Mouse (Mus musculus) limb, embryonic 11.5 days (tissue): ENCODE results near the gene Lasp1. TPM values are rescaled to one million over a fixed set of nuclear protein-coding genes. Genes with fewer than 3 reads are reported as not detected.
"Not testable (repeated sequence)": the region's sequence is repeated elsewhere in the genome, so short reads cannot be mapped to it uniquely, and the experiment has no call there.

ENCODE experiments used
- ATAC-seq: fragments of 200-750 bp; cut with Nextera tagmentation; 2 replicates; pipeline ENCODE4 v1.8.0; 2017; ENCODE audit warnings: low read depth; ENCODE audit not compliant: insufficient number of reproducible peaks, low FRiP score, low TSS enrichment
- DNase-seq: peaks from one replicate; pipeline ENCODE4 v3.0.0-alpha.2; 2015; ENCODE audit warnings: low spot score
- H3K27ac ChIP-seq: fragments of 300-500 bp; sonication (generic); replicated peaks from 2 replicates; pipeline ENCODE4 v1.5.1; 2014; ENCODE audit warnings: low read depth, mild to moderate bottlenecking, low read length
- H3K27me3 ChIP-seq: fragments of 300-500 bp; sonication (generic); 2 replicates; pipeline ENCODE4 v1.6.1; 2014; ENCODE audit warnings: mild to moderate bottlenecking, low read length, mixed read lengths; ENCODE audit not compliant: control insufficient read depth, insufficient read depth
- H3K36me3 ChIP-seq: fragments of 300-500 bp; sonication (generic); 2 replicates; pipeline ENCODE4 v1.6.1; 2014; ENCODE audit warnings: mild to moderate bottlenecking, low read length, moderate library complexity, mixed read lengths; ENCODE audit not compliant: control insufficient read depth, insufficient read depth
- H3K4me1 ChIP-seq: fragments of 300-500 bp; sonication (generic); 2 replicates; pipeline ENCODE4 v1.6.1; 2014; ENCODE audit warnings: low read length, mixed read lengths; ENCODE audit not compliant: control insufficient read depth, insufficient read depth
- H3K4me2 ChIP-seq: fragments of 300-500 bp; sonication (generic); 2 replicates; pipeline ENCODE4 v1.6.1; 2014; ENCODE audit warnings: low read depth, mild to moderate bottlenecking, moderate library complexity; ENCODE audit not compliant: severe bottlenecking
- H3K4me3 ChIP-seq: fragments of 300-500 bp; sonication (generic); 2 replicates; pipeline ENCODE4 v1.5.1; 2014; ENCODE audit warnings: low read depth, low read length
- H3K9ac ChIP-seq: fragments of 300-500 bp; sonication (generic); 2 replicates; pipeline ENCODE4 v1.6.1; 2014; ENCODE audit warnings: mild to moderate bottlenecking, low read length
- H3K9me3 ChIP-seq: fragments of 300-500 bp; sonication (generic); 2 replicates; pipeline ENCODE4 v1.6.1; 2016; ENCODE audit warnings: low read length; ENCODE audit not compliant: control insufficient read depth
- WGBS: fragments of 180-500 bp; shearing (Covaris S2); extraction: QIAGEN DNeasy Blood & Tissue Kit; methylation state at CpG from one replicate; pipeline ENCODE4 v1.1.7; 2014; 5-methylcytosine and 5-hydroxymethylcytosine counted together
- polyA plus RNA-seq: library from polyadenylated mRNA; unstranded; fragments of >200 nt; fragmentation: Nextera tagmentation; extraction: Ambion mirVana; gene quantifications from 2 replicates; pipeline ENCODE4 v1.2.1, GENCODE M21; 2014

Gene Lasp1
- polyA plus RNA-seq, 1 experiment from 2014 or later, result 79.9 TPM

DNA sequence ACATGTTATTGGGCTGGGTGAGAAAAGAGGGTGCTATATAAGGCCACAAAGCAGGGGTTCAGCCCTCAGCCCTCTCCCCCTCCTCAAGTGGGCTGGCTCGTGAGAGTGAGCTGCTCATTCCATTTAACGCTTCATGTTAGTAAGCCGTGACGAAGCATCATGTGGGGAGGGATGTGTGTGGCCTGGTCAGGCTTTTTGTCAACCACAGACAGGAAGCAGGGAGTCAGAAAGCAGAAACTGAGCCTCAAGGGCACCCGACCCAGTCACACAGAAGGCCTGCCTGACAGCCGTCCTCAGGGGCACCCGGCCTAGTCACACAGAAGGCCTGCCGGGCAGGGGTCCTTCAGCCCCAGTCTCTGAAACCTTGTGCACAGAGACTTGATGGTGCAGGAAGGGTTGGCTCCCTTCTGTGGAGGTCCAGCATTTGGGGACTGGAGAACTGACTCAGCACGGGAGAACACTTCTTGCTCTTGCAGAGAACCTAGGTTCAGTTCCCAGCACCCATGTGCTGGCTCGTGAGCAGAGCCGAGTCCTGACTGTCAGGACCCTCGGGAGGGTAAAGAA lies 31.2 kb downstream of the Lasp1 start:
- ATAC-seq (no peak), DNase-seq (no peak)
- Histone ChIP-seq H3K4me1 (no peaks in the 10 kb centered on the region), H3K9ac (no peak overlapping the region), H3K4me2 (no peak overlapping the region), H3K27ac (no peak overlapping the region), H3K4me3 (no peak overlapping the region), H3K27me3 (no peaks in the 10 kb centered on the region), H3K9me3 (no peaks in the 10 kb centered on the region), H3K36me3 (peaks cover 21% of the 10 kb centered on the region)
- WGBS, result 86% methylated on average over 12 of the region's 12 CpGs

DNA sequence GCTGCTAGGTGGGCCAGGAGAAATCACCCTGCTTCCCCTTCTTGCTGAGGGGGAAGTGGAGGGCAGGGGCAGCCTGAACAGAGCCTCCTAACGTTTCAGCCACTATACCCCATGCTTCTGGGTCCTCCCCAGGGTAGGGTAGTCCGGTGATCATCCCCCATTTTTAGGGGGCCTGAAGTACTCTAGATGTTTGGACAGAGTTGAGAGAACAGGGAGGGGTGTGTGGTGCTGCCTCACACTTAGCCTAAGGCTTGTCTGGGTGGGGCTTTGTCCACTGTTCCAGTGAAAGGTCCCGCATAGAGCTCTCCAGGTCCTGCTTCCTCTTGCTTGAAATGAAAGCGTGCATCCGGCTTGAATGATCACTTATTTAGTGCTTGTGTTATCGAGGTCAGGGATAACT lies 31.7 kb downstream of the Lasp1 start:
- H3K27me3 ChIP-seq, result no peaks in the 10 kb centered on the region
- no peak overlapping the region for H3K4me2 ChIP-seq
- H3K36me3 ChIP-seq, result peaks cover 18% of the 10 kb centered on the region
- ATAC-seq (no peak), DNase-seq (no peak)
- WGBS, result 85% methylated on average over 6 of the region's 6 CpGs
- H3K4me3 ChIP-seq, result no peak overlapping the region
- H3K27ac ChIP-seq, result no peak overlapping the region
- H3K9me3 ChIP-seq, result no peaks in the 10 kb centered on the region
- no peak overlapping the region for H3K9ac ChIP-seq
- no peaks in the 10 kb centered on the region for H3K4me1 ChIP-seq

DNA sequence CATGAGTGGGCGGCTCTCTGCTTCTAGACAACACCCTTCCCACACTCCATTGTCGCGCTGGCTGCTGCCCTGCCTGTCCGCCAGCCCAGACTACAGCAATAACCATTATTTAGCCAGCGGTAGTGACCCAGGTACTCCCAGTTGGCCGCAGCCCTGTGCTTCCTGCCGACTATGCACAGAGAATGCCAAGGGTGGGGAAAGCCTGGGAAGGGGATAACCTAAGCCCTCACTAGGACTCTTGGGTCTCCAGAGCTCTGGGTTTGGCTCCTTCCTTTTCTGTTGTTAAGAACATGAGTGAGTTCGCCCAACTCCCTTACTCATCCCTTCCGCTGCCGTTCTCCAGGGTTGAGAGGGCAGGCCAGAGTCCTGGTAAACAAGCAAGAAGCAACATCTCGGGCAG lies 33.2 kb downstream of the Lasp1 start:
- DNase-seq (no peak), ATAC-seq (no peak)
- no peak overlapping the region for H3K4me2 ChIP-seq
- no peak overlapping the region for H3K4me3 ChIP-seq
- WGBS, result 79% methylated on average over 11 of the region's 11 CpGs
- no peak overlapping the region for H3K9ac ChIP-seq
- H3K4me1 ChIP-seq, result no peaks in the 10 kb centered on the region
- H3K9me3 ChIP-seq, result no peaks in the 10 kb centered on the region
- no peaks in the 10 kb centered on the region for H3K27me3 ChIP-seq
- peaks cover 20% of the 10 kb centered on the region for H3K36me3 ChIP-seq
- no peak overlapping the region for H3K27ac ChIP-seq

DNA sequence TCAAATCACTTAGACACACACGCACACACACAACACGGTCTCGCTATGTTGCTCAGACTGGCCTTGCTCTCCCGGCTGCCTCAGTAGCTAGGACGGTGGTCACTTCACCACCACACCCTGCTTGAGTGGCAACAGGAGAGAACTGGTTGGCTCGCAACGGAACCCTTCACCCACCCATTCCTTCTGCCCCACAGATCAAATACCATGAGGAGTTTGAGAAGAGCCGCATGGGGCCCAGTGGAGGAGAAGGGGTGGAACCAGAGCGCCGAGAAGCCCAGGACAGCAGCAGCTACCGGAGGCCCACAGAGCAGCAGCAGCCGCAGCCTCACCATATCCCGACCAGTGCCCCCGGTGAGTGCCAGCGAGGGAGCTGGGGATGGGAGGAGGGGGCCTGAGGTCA lies 34.6 kb downstream of the Lasp1 start:
- H3K4me1 ChIP-seq, result no peaks in the 10 kb centered on the region
- ATAC-seq, result no peak
- H3K4me2 ChIP-seq, result no peak overlapping the region
- no peaks in the 10 kb centered on the region for H3K27me3 ChIP-seq
- DNase-seq, result no peak
- peaks cover 18% of the 10 kb centered on the region for H3K36me3 ChIP-seq
- no peak overlapping the region for H3K9ac ChIP-seq
- H3K27ac ChIP-seq, result no peak overlapping the region
- H3K4me3 ChIP-seq, result no peak overlapping the region
- WGBS, result 84% methylated on average over 15 of the region's 15 CpGs
- H3K9me3 ChIP-seq, result no peaks in the 10 kb centered on the region

DNA sequence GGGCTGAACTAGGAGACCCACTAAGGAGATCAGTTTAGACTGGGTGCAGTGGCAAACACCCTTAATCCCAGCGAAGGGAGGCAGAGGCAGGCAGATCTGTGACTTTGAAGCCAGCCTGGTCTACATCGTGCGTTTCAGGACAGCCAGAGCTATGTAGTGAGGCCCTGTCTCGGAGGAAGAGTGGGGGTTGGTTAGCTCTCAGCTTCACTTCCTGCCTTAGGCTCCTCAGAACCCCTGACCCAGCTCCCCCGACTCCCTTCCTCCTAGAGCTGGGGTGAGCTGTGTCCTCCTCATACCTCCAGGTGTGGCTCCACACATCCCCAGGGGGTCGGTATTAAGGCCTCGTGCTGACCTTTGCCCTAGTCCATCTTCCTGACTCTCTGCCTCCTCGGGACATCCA lies 37.7 kb downstream of the Lasp1 start:
- Histone ChIP-seq H3K4me3 (no peak overlapping the region), H3K36me3 (peaks cover 18% of the 10 kb centered on the region), H3K9me3 (no peaks in the 10 kb centered on the region), H3K9ac (no peak overlapping the region), H3K27me3 (no peaks in the 10 kb centered on the region), H3K27ac (no peak overlapping the region), H3K4me1 (no peaks in the 10 kb centered on the region), H3K4me2 (no peak overlapping the region)
- ATAC-seq, result no peak
- WGBS, result 60% methylated on average over 8 of the region's 8 CpGs
- DNase-seq, result no peak

DNA sequence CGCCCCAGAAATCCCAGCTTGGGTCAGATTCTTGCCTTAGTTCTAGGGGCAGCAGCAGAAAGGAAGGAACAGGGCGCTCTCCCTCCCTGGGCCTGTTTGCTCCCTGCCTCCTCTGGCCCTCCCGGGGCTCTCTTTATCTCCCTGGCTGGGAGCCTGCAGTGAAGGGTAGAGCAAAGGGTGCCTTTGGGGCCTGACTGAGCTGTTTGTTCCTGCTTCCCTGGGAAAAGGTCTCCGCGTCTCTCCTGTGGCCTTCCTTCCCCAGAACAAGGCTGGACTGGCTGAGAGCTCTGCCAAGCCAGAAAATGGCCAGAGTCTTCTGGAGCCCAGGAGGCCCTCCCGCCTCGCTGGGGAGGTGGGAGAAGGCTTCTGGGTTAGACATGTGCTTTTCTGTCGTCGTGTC lies 38.3 kb downstream of the Lasp1 start:
- not testable (repeated sequence) for H3K4me3 ChIP-seq, ATAC-seq, H3K9ac ChIP-seq, H3K4me2 ChIP-seq, DNase-seq, H3K27me3 ChIP-seq, H3K9me3 ChIP-seq, H3K4me1 ChIP-seq, H3K27ac ChIP-seq
- peaks cover 18% of the 10 kb centered on the region for H3K36me3 ChIP-seq
- 77% methylated on average over 9 of the region's 9 CpGs for WGBS

DNA sequence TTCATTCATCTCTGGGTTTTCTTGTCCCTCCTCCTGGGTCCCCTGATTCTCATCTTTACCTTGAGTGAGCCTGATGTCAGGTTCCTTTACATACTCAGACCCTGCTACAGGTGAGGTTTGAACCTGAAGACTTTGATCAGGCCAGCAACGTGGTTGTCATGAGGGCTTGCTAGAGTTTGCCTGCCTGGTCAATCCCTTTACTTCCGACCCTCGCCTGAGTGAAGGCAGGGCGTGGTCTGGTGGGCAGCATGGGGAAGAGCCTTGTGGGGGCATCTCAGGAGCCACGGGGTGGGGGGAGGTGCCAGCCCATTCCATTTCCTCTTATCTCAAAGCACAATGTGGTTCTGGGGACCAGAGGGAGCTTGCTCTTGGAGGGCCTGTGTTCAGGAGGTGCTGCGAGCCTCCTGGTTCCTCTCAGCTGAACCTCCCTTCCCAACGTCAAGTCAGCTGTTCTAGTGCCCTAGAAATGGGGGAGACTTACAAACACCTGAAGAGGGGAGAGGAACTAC lies 38.9 kb downstream of the Lasp1 start:
- H3K9me3 ChIP-seq, result no peaks in the 10 kb centered on the region
- no peak overlapping the region for H3K27ac ChIP-seq
- WGBS, result 87% methylated on average over 7 of the region's 7 CpGs
- peaks cover 6% of the 10 kb centered on the region; the same call in 1 of the 2 replicates for H3K4me1 ChIP-seq
- H3K4me2 ChIP-seq, result no peak overlapping the region
- no peaks in the 10 kb centered on the region for H3K27me3 ChIP-seq
- no peak overlapping the region for H3K4me3 ChIP-seq
- no peak for DNase-seq
- H3K36me3 ChIP-seq, result peaks cover 18% of the 10 kb centered on the region
- no peak for ATAC-seq
- no peak overlapping the region for H3K9ac ChIP-seq

DNA sequence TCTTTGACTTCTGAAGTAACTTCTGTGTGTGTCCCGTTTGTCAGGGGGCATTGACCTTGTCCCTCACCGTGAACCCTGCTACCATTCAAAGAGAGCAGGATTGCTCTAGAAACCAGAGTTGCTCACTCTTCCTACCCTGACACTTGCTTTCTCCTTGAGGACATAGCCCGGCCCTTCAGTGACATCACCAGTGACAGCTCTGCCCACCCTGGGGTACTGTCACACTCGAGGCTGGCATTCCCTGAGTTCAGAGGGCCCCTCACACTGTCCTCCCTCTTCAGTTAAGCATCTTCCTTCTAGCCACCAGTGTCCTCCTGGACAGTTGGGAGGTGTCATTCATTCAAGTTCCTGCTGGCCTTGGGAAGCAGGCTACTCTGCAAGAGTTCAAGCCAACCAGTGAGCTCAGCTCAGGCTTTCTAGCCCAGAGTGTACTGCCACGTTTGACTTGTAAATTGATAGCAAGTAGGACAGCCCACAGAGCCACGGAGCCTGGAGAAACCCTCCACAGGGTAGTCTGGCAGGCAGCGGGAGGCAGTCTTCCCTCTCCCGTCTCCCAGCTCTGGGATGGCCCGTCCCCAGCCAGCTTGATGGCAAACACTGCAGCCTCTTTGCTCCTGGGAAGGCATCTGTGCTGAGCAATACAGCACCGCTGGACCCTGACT lies 40.1 kb downstream of the Lasp1 start:
- ATAC-seq (no peak), DNase-seq (no peak)
- no peaks in the 10 kb centered on the region for H3K9me3 ChIP-seq
- no peak overlapping the region for H3K4me2 ChIP-seq
- no peak overlapping the region for H3K27ac ChIP-seq
- H3K4me1 ChIP-seq, result peaks cover 6% of the 10 kb centered on the region; the same call in 1 of the 2 replicates
- H3K36me3 ChIP-seq, result peaks cover 12% of the 10 kb centered on the region
- WGBS, result 33% methylated on average over 10 of the region's 10 CpGs
- no peak overlapping the region for H3K9ac ChIP-seq
- no peak overlapping the region for H3K4me3 ChIP-seq
- no peaks in the 10 kb centered on the region for H3K27me3 ChIP-seq
